Mouse (Mus musculus): ENCODE data around the gene Nmrk1.

Nmrk1 gene

GRCm38 (mm10) chr19:18617504-18617903 is 14.2 kb upstream of the Nmrk1 start:
- DNase-seq (ENCODE audit: low read depth, low spot score), result no peak

GRCm38 (mm10) chr19:18619060-18619459 is 12.7 kb upstream of the Nmrk1 start:
- DNase-seq (ENCODE audit: low read depth, low spot score), result no peak

- DNase-seq (ENCODE audit: low read depth, low spot score), result no peak
These were observed 12.1 kb upstream of the Nmrk1 start for GRCm38 (mm10) chr19:18619691-18620090.

- DNase-seq (ENCODE audit: low read depth, low spot score), result no peak
These were observed 7.9 kb upstream of the Nmrk1 start for GRCm38 (mm10) chr19:18623894-18624293.

GRCm38 (mm10) chr19:18629589-18629988 is 2.2 kb upstream of the Nmrk1 start:
- no peak for DNase-seq (ENCODE audit: low read depth, low spot score)

- no peak for DNase-seq (ENCODE audit: low read depth, low spot score)
These were observed 1.3 kb upstream of the Nmrk1 start for GRCm38 (mm10) chr19:18630221-18631119.

- no peak for DNase-seq (ENCODE audit: low read depth, low spot score)
These were observed 548 bp upstream of the Nmrk1 start for GRCm38 (mm10) chr19:18631161-18631643.

GRCm38 (mm10) chr19:18632231-18633185 is 758 bp downstream of the Nmrk1 start:
- DNase-seq (ENCODE audit: low read depth, low spot score), result no peak

GRCm38 (mm10) chr19:18637954-18638353 is 6.2 kb downstream of the Nmrk1 start:
- no peak for DNase-seq (ENCODE audit: low read depth, low spot score)

- DNase-seq (ENCODE audit: low read depth, low spot score), result no peak
These were observed 7.2 kb downstream of the Nmrk1 start for GRCm38 (mm10) chr19:18638949-18639348.

- no peak for DNase-seq (ENCODE audit: low read depth, low spot score)
These were observed 7.8 kb downstream of the Nmrk1 start for GRCm38 (mm10) chr19:18639552-18639951.

GRCm38 (mm10) chr19:18641001-18641400 is 9.3 kb downstream of the Nmrk1 start:
- DNase-seq (ENCODE audit: low read depth, low spot score), result no peak

GRCm38 (mm10) chr19:18643411-18643810 is 11.7 kb downstream of the Nmrk1 start:
- DNase-seq (ENCODE audit: low read depth, low spot score), result no peak

- no peak for DNase-seq (ENCODE audit: low read depth, low spot score)
These were observed 12.3 kb downstream of the Nmrk1 start for GRCm38 (mm10) chr19:18644084-18644483.

GRCm38 (mm10) chr19:18646397-18646796 is 14.6 kb downstream of the Nmrk1 start:
- no peak for DNase-seq (ENCODE audit: low read depth, low spot score)

- DNase-seq (ENCODE audit: low read depth, low spot score), result no peak
These were observed 15.2 kb downstream of the Nmrk1 start for GRCm38 (mm10) chr19:18646853-18647420.

- DNase-seq (ENCODE audit: low read depth, low spot score), result no peak
These were observed 16.2 kb downstream of the Nmrk1 start for GRCm38 (mm10) chr19:18647775-18648557.

- no peak for DNase-seq (ENCODE audit: low read depth, low spot score)
These were observed 16.8 kb downstream of the Nmrk1 start for GRCm38 (mm10) chr19:18648558-18648945.

- no peak for DNase-seq (ENCODE audit: low read depth, low spot score)
These were observed 18.2 kb downstream of the Nmrk1 start for GRCm38 (mm10) chr19:18649955-18650354.

- DNase-seq (ENCODE audit: low read depth, low spot score), result no peak
These were observed 18.7 kb downstream of the Nmrk1 start for GRCm38 (mm10) chr19:18650473-18650872.

GRCm38 (mm10) chr19:18652592-18652991 is 20.8 kb downstream of the Nmrk1 start:
- DNase-seq (ENCODE audit: low read depth, low spot score), result no peak
